Mouse (Mus musculus) erythroid progenitor cell, adult 5-6 weeks (primary cell): Measurements from ENCODE around the gene Tenm4. TPM values are rescaled to one million over a fixed set of nuclear protein-coding genes. Genes with fewer than 3 reads are reported as not detected.

ENCODE experiments used
- ATAC-seq: replicated peaks from 2 replicates; pipeline ENCODE4 v1.8.0; 2016; ENCODE audit warnings: moderate number of reproducible peaks, mild to moderate bottlenecking, moderate TSS enrichment, inconsistent platforms; ENCODE audit not compliant: poor library complexity, low FRiP score, severe bottlenecking
- total RNA-seq, 2 experiments: library from RNA; stranded (forward) in 1 of 2; stranded (reverse) in 1 of 2; fragments of 150-400 nt in 1 of 2; fragments of 186-747, 209-891 nt in 1 of 2; gene quantifications; 2 replicates each; pipeline versions ENCODE4 v1.2.3 to v1.2.4; 2015 to 2017; ENCODE audit warnings: low replicate concordance in 2 of 2

Gene Tenm4
- total RNA-seq, 2 experiments from 2014 or later = 0.23 to 1.7 TPM

GRCm38 (mm10) chr7:96705307-96706129 is 534.5 kb downstream of the Tenm4 start:
- ATAC-seq = peak; percentile 80

GRCm38 (mm10) chr7:96706531-96706930 is 535.5 kb downstream of the Tenm4 start:
- ATAC-seq = no peak

GRCm38 (mm10) chr7:96707112-96707511 is 536.1 kb downstream of the Tenm4 start:
- no peak for ATAC-seq

- ATAC-seq = no peak
Measured at GRCm38 (mm10) chr7:96708071-96708470, 537.0 kb downstream of the Tenm4 start.

- no peak for ATAC-seq
Measured at GRCm38 (mm10) chr7:96708561-96708960, 537.5 kb downstream of the Tenm4 start.

- no peak for ATAC-seq
Measured at GRCm38 (mm10) chr7:96708968-96709367, 537.9 kb downstream of the Tenm4 start.

GRCm38 (mm10) chr7:96709891-96710290 is 538.8 kb downstream of the Tenm4 start:
- ATAC-seq = no peak

GRCm38 (mm10) chr7:96710658-96711071 is 539.6 kb downstream of the Tenm4 start:
- no peak for ATAC-seq

- no peak for ATAC-seq
Measured at GRCm38 (mm10) chr7:96712876-96713275, 541.8 kb downstream of the Tenm4 start.

- ATAC-seq = no peak
Measured at GRCm38 (mm10) chr7:96716911-96717310, 545.9 kb downstream of the Tenm4 start.

- no peak for ATAC-seq
Measured at GRCm38 (mm10) chr7:96718201-96719155, 547.4 kb downstream of the Tenm4 start.

GRCm38 (mm10) chr7:96719926-96720325 is 548.9 kb downstream of the Tenm4 start:
- ATAC-seq = no peak

GRCm38 (mm10) chr7:96720465-96720864 is 549.4 kb downstream of the Tenm4 start:
- no peak for ATAC-seq

GRCm38 (mm10) chr7:96722796-96723195 is 551.8 kb downstream of the Tenm4 start:
- no peak for ATAC-seq

- ATAC-seq = no peak
Measured at GRCm38 (mm10) chr7:96725603-96726002, 554.6 kb downstream of the Tenm4 start.

GRCm38 (mm10) chr7:96730360-96730759 is 559.3 kb downstream of the Tenm4 start:
- ATAC-seq = no peak

GRCm38 (mm10) chr7:96731947-96732346 is 560.9 kb downstream of the Tenm4 start:
- no peak for ATAC-seq

GRCm38 (mm10) chr7:96734315-96735058 is 563.4 kb downstream of the Tenm4 start:
- ATAC-seq = no peak

- ATAC-seq = no peak
Measured at GRCm38 (mm10) chr7:96740631-96741030, 569.6 kb downstream of the Tenm4 start.

GRCm38 (mm10) chr7:96742221-96742620 is 571.2 kb downstream of the Tenm4 start:
- no peak for ATAC-seq
